Mouse (Mus musculus): ENCODE measurements around the gene Gp1ba.

Gp1ba gene

GRCm38 (mm10) chr11:70653345-70654197 is 14.6 kb downstream of the Gp1ba start:
- peak; percentile 78 for DNase-seq (ENCODE audit: low spot score)

GRCm38 (mm10) chr11:70654198-70654922 is 15.4 kb downstream of the Gp1ba start, which contains the start of gene Pfn1:
Gene Pfn1 (minus strand): TSS chr11:70654644.
- peak; percentile 83 for DNase-seq (ENCODE audit: low spot score)

DNA sequence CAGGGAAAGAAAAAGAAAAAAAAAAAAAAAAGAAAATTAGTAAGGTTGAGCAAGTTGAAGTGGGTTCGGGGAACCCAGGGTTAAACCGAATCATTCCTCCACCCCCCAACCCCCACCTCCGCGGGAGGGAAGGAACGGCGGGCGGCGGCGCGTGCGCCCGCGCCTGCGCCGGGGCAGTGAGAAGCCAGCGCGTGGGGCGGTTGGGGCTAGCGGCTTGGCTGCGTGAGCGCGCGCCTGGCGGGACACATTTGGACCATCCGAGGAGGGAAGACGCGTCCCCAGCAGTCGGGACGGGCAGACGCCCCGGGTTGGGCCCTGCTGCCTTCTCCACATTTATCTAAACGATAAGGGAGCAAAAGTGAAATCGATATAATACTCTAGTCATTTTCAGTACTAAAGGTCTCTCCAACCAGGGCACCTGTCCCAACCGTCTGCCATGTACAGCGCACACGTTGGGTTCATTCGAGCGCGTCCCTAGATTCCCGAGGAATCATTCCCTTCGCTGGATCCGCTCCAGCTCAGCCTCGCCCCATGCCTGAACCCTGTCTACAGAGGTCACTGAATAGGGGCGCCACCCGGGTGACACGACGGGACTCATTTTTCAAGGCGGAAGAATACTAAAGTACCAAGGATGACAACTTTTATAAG is 16.1 kb downstream of the Gp1ba start:
- DNase-seq (ENCODE audit: low spot score), result peak; percentile 80

DNA sequence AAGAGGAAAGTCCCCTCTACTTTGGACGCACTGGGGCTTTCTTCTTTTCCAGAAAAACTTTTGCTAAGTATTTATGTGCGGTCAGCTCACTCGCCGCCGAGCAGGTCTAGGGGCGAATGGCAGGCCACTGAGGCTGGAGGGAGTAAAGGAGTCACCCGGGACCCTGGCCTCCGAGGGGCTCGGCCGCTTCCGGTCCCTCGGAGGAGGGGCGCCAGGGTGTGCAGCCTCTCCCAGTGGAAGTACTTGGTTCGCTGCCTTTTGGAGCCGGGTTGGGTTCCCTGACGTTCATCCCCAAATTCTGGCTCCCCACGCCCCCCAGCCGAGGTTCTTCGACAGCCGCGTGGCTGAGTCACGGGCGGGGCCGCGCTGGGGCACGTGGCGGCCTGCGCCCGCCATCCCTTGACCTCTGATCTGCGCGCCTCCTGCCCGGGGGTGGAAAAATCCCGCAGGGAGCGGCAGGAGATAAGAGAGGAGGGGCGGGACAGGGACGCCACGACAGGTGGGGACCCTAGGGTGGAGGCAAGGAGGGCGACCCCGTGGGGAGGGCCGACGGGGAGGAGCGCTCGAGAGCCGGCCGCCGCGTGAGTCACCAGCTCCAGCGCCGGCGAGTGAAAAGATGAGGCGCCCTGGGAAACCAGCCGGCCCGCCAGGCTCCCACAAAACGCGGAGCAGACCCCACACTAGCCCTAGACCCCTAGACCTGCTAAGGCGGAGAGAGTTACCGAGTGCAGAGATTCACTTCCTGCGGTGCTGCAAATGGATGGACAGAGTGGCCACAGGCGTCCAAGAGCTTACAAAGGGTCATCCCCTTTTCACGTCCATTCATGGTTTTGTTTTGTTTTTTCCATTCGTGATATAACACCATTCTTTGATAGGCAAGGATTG is 16.9 kb downstream of the Gp1ba start:
- DNase-seq (ENCODE audit: low spot score), result peak; percentile 43

DNA sequence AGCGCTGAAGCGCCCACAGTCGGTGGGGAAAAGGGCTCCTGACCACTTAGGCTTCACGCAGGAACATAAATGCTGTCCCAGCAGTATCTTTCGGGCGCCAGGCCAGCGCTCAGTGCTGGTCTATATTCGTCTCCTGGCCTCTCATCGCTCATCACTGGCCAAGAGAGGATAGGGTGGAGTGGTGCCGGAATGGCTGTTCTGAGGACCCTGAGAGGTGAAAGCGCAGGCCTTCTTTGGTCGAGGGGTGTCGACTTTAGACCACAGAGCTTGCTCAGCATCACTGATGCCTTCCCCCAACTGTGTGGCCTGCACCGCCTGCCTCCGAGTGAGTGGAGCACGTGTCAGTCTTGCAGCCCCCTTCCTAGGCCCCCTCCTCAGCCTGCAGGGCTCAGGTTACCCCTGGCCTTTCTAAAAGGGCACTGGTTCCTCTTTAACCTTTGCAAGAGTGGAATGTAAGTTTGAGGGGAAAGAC is 17.6 kb downstream of the Gp1ba start:
- peak; percentile 31 for DNase-seq (ENCODE audit: low spot score)

- DNase-seq (ENCODE audit: low spot score), result no peak
Measured at GRCm38 (mm10) chr11:70656964-70657363, 18.0 kb downstream of the Gp1ba start, which contains the start of gene Eno3. Gene Eno3 (plus strand): TSS chr11:70657202.

- no peak for DNase-seq (ENCODE audit: low spot score)
Measured at GRCm38 (mm10) chr11:70657573-70657972, 18.7 kb downstream of the Gp1ba start.

GRCm38 (mm10) chr11:70657991-70658390 is 19.1 kb downstream of the Gp1ba start:
- no peak for DNase-seq (ENCODE audit: low spot score)

GRCm38 (mm10) chr11:70658521-70658920 is 19.6 kb downstream of the Gp1ba start:
- DNase-seq (ENCODE audit: low spot score), result no peak

GRCm38 (mm10) chr11:70658942-70659341 is 20.0 kb downstream of the Gp1ba start:
- DNase-seq (ENCODE audit: low spot score), result no peak

DNA sequence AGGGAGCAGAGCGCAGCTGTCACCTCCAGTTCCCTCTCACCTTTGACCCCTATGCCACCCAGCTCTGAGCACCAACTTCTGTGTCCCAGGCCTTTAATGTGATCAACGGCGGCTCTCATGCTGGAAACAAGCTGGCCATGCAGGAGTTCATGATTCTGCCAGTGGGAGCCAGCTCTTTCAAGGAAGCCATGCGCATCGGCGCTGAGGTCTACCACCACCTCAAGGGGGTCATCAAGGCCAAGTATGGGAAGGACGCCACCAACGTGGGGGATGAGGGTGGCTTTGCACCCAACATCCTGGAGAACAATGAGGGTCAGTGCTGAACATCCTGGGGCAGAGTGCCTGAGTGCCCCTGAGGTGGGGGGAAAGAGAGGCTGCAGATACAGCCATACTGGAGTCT is 21.6 kb downstream of the Gp1ba start:
- DNase-seq (ENCODE audit: low spot score), result no peak

- no peak for DNase-seq (ENCODE audit: low spot score)
Measured at GRCm38 (mm10) chr11:70663101-70663500, 24.2 kb downstream of the Gp1ba start.

GRCm38 (mm10) chr11:70663957-70664356 is 25.0 kb downstream of the Gp1ba start:
- no peak for DNase-seq (ENCODE audit: low spot score)

- DNase-seq (ENCODE audit: low spot score), result no peak
Measured at GRCm38 (mm10) chr11:70664741-70665140, 25.8 kb downstream of the Gp1ba start.

- no peak for DNase-seq (ENCODE audit: low spot score)
Measured at GRCm38 (mm10) chr11:70666687-70667086, 27.8 kb downstream of the Gp1ba start.

DNA sequence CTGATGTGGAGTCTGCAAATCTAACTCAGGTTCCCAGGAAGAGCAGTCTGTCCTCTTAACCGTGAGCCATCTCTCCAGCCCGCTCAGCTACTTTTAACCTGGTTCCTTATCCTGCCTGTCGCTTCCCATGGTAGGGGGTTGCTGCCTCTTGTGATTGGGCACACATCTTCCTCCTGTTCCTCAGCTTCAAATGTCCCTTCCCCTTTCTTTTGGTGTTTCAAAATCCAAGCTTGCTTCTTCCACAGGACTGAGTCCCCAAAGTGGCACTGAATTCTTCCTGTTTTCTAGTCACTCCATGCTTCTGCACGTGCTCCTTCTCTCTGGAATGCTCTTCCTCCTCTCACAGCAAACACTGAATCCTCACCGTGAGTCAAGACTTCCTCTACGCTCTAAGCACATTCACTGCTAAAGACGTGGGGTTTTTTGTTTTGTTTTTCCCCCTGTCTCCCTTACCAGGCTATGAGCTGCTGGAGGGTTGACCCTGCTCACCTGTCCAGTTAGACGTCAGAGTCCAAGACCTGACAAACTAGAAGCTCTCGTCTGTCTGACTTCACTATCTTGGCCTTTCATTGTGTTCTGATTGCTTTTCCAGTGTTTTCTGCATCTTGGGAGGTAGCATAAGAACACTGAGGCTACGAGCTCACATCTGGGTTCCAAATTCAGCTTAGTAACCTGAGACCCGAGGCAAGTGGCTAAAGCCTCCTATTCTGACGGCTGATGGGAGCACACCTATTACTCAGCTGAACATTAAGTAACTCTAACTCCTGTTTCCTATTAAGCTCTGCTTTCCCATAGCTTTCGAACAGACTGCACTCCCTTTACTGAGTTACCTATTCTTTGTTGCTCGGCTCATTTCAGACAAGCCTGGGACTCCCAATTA is 28.6 kb downstream of the Gp1ba start:
- no peak for DNase-seq (ENCODE audit: low spot score)

GRCm38 (mm10) chr11:70668335-70668770 is 29.4 kb downstream of the Gp1ba start:
- DNase-seq (ENCODE audit: low spot score), result no peak

GRCm38 (mm10) chr11:70668771-70669505 is 30.0 kb downstream of the Gp1ba start, which contains the start of gene Spag7:
Gene Spag7 (minus strand): TSS chr11:70669416.
- DNase-seq (ENCODE audit: low spot score), result peak; percentile 98

GRCm38 (mm10) chr11:70669582-70670345 is 30.8 kb downstream of the Gp1ba start:
- peak; percentile 85 for DNase-seq (ENCODE audit: low spot score)
